Mouse (Mus musculus): ENCODE results near the gene Card6. TPM values are rescaled to one million over a fixed set of nuclear protein-coding genes. Genes with fewer than 3 reads are reported as not detected.

Gene Card6
- polyA plus RNA-seq, 1 experiment from 2014 or later: 2.4 TPM

GRCm38 (mm10) chr15:5128176-5128940, 20.0 kb upstream of the Card6 start:
- Histone ChIP-seq H3K9me3 (replicated peaks) (no peaks in the 10 kb centered on the region), H3K36me3 (0 out of 2 replicates have a peak, but pooled peaks cover 4% of the 10 kb centered on the region), H3K27ac (no peak overlapping the region), H3K9ac (no peak overlapping the region), H3K4me3 (no peak overlapping the region), H3K27me3 (no peaks in the 10 kb centered on the region), H3K4me1 (replicated peaks) (no peaks in the 10 kb centered on the region), H3K4me2 (no peak overlapping the region)
- 55% methylated on average over 5 of the region's 5 CpGs for WGBS
- ATAC-seq (replicated peaks; ENCODE audit: insufficient number of reproducible peaks, insufficient read depth, low FRiP score, low read depth): no peak

GRCm38 (mm10) chr15:5127487-5127886, 19.1 kb upstream of the Card6 start:
- no peak overlapping the region for H3K4me2 ChIP-seq
- peaks cover 12% of the 10 kb centered on the region; the same call in 1 of the 2 replicates for H3K36me3 ChIP-seq
- no peaks in the 10 kb centered on the region for H3K27me3 ChIP-seq
- 76% methylated on average over 2 of the region's 2 CpGs for WGBS
- no peak overlapping the region for H3K27ac ChIP-seq
- no peaks in the 10 kb centered on the region for H3K9me3 ChIP-seq (replicated peaks)
- no peaks in the 10 kb centered on the region for H3K4me1 ChIP-seq (replicated peaks)
- H3K4me3 ChIP-seq: no peak overlapping the region
- no peak for ATAC-seq (replicated peaks; ENCODE audit: insufficient number of reproducible peaks, insufficient read depth, low FRiP score, low read depth)
- no peak overlapping the region for H3K9ac ChIP-seq

GRCm38 (mm10) chr15:5126456-5126855, 18.1 kb upstream of the Card6 start:
- 69% methylated on average over 4 of the region's 4 CpGs for WGBS
- H3K4me2 ChIP-seq: no peak overlapping the region
- no peaks in the 10 kb centered on the region for H3K4me1 ChIP-seq (replicated peaks)
- H3K27ac ChIP-seq: no peak overlapping the region
- no peak for ATAC-seq (replicated peaks; ENCODE audit: insufficient number of reproducible peaks, insufficient read depth, low FRiP score, low read depth)
- H3K9me3 ChIP-seq (replicated peaks): no peaks in the 10 kb centered on the region
- no peak overlapping the region for H3K4me3 ChIP-seq
- H3K36me3 ChIP-seq: peaks cover 21% of the 10 kb centered on the region
- no peak overlapping the region for H3K9ac ChIP-seq
- no peaks in the 10 kb centered on the region for H3K27me3 ChIP-seq

- WGBS: 89% methylated on average over 12 of the region's 12 CpGs
- no peaks in the 10 kb centered on the region for H3K27me3 ChIP-seq
- peaks cover 58% of the 10 kb centered on the region for H3K36me3 ChIP-seq
- peaks cover 19% of the 10 kb centered on the region for H3K4me1 ChIP-seq (replicated peaks)
- no peaks in the 10 kb centered on the region for H3K9me3 ChIP-seq (replicated peaks)
- no peak overlapping the region for H3K4me3 ChIP-seq
- H3K27ac ChIP-seq: no peak overlapping the region
- no peak for ATAC-seq (replicated peaks; ENCODE audit: insufficient number of reproducible peaks, insufficient read depth, low FRiP score, low read depth)
- no peak overlapping the region for H3K4me2 ChIP-seq
- no peak overlapping the region for H3K9ac ChIP-seq
These were observed 13.4 kb upstream of the Card6 start for GRCm38 (mm10) chr15:5121535-5122313.

GRCm38 (mm10) chr15:5119707-5120106, 11.4 kb upstream of the Card6 start:
- Histone ChIP-seq H3K36me3 (peaks cover 58% of the 10 kb centered on the region), H3K4me1 (replicated peaks) (peaks cover 22% of the 10 kb centered on the region), H3K4me2 (no peak overlapping the region), H3K9ac (no peak overlapping the region), H3K27ac (no peak overlapping the region), H3K27me3 (no peaks in the 10 kb centered on the region), H3K9me3 (replicated peaks) (no peaks in the 10 kb centered on the region), H3K4me3 (no peak overlapping the region)
- 88% methylated on average over 2 of the region's 2 CpGs for WGBS
- no peak for ATAC-seq (replicated peaks; ENCODE audit: insufficient number of reproducible peaks, insufficient read depth, low FRiP score, low read depth)

GRCm38 (mm10) chr15:5119192-5119591, 10.9 kb upstream of the Card6 start:
- ATAC-seq (replicated peaks; ENCODE audit: insufficient number of reproducible peaks, insufficient read depth, low FRiP score, low read depth): no peak
- H3K36me3 ChIP-seq: peaks cover 55% of the 10 kb centered on the region
- WGBS: 74% methylated on average over 2 of the region's 2 CpGs
- H3K27ac ChIP-seq: no peak overlapping the region
- H3K4me3 ChIP-seq: no peak overlapping the region
- peaks cover 22% of the 10 kb centered on the region for H3K4me1 ChIP-seq (replicated peaks)
- no peak overlapping the region for H3K9ac ChIP-seq
- H3K27me3 ChIP-seq: no peaks in the 10 kb centered on the region
- H3K9me3 ChIP-seq (replicated peaks): no peaks in the 10 kb centered on the region
- no peak overlapping the region for H3K4me2 ChIP-seq

GRCm38 (mm10) chr15:5118626-5119025, 10.3 kb upstream of the Card6 start:
- WGBS: 85% methylated on average over 9 of the region's 9 CpGs
- Histone ChIP-seq H3K36me3 (peaks cover 54% of the 10 kb centered on the region), H3K4me2 (no peak overlapping the region), H3K9me3 (replicated peaks) (no peaks in the 10 kb centered on the region), H3K27me3 (no peaks in the 10 kb centered on the region), H3K4me1 (replicated peaks) (peaks cover 22% of the 10 kb centered on the region), H3K4me3 (no peak overlapping the region), H3K27ac (no peak overlapping the region), H3K9ac (no peak overlapping the region)
- ATAC-seq (replicated peaks; ENCODE audit: insufficient number of reproducible peaks, insufficient read depth, low FRiP score, low read depth): no peak

GRCm38 (mm10) chr15:5117031-5117601, 8.8 kb upstream of the Card6 start:
- H3K36me3 ChIP-seq: peaks cover 44% of the 10 kb centered on the region
- H3K27me3 ChIP-seq: no peaks in the 10 kb centered on the region
- peak overlapping the region; percentile 86 for H3K9ac ChIP-seq
- no peaks in the 10 kb centered on the region for H3K9me3 ChIP-seq (replicated peaks)
- peak overlapping the region; percentile 92 for H3K27ac ChIP-seq
- 2% methylated on average over 22 of the region's 22 CpGs for WGBS
- H3K4me3 ChIP-seq: peak overlapping the region; percentile 88
- ATAC-seq (replicated peaks; ENCODE audit: insufficient number of reproducible peaks, insufficient read depth, low FRiP score, low read depth): no peak
- peak overlapping the region; percentile 75 for H3K4me2 ChIP-seq
- peaks cover 22% of the 10 kb centered on the region for H3K4me1 ChIP-seq (replicated peaks)

- peak; percentile 99 for ATAC-seq (replicated peaks; ENCODE audit: insufficient number of reproducible peaks, insufficient read depth, low FRiP score, low read depth)
- peak within 1 kb of the TSS; percentile 88 for H3K4me3 ChIP-seq
- peaks cover 37% of the 10 kb centered on the region for H3K36me3 ChIP-seq
- H3K27ac ChIP-seq: peak within 1 kb of the TSS; percentile 92
- H3K9me3 ChIP-seq (replicated peaks): no peaks in the 10 kb centered on the region
- H3K4me2 ChIP-seq: peak within 1 kb of the TSS; percentile 75
- H3K4me1 ChIP-seq (replicated peaks): peaks cover 22% of the 10 kb centered on the region
- H3K9ac ChIP-seq: peak within 1 kb of the TSS; percentile 86
- no peaks in the 10 kb centered on the region for H3K27me3 ChIP-seq
- WGBS: under 1% methylated on average over 55 of the region's 55 CpGs
These were observed 8.1 kb upstream of the Card6 start, which contains the start of gene Rpl37 for GRCm38 (mm10) chr15:5116270-5117030. Gene Rpl37, plus strand, starts transcription at chr15:5116645.

GRCm38 (mm10) chr15:5115173-5115572, 6.8 kb upstream of the Card6 start:
- H3K4me2 ChIP-seq: peak overlapping the region; percentile 64
- WGBS: 46% methylated on average over 8 of the region's 8 CpGs
- H3K4me1 ChIP-seq (replicated peaks): peaks cover 22% of the 10 kb centered on the region
- no peak for ATAC-seq (replicated peaks; ENCODE audit: insufficient number of reproducible peaks, insufficient read depth, low FRiP score, low read depth)
- H3K36me3 ChIP-seq: peaks cover 27% of the 10 kb centered on the region
- H3K27me3 ChIP-seq: no peaks in the 10 kb centered on the region
- peak overlapping the region; percentile 88 for H3K4me3 ChIP-seq
- peak overlapping the region; percentile 69 for H3K9ac ChIP-seq
- H3K27ac ChIP-seq: peak overlapping the region; percentile 92
- H3K9me3 ChIP-seq (replicated peaks): no peaks in the 10 kb centered on the region

- H3K9me3 ChIP-seq (replicated peaks): no peaks in the 10 kb centered on the region
- no peak for ATAC-seq (replicated peaks; ENCODE audit: insufficient number of reproducible peaks, insufficient read depth, low FRiP score, low read depth)
- 72% methylated on average over 3 of the region's 3 CpGs for WGBS
These were observed 4.3 kb upstream of the Card6 start for GRCm38 (mm10) chr15:5112651-5113050.

More at GRCm38 (mm10) chr15:5112651-5113050, 4.3 kb upstream of the Card6 start:
- Histone ChIP-seq H3K4me3 (no peak overlapping the region), H3K9ac (no peak overlapping the region), H3K27me3 (no peaks in the 10 kb centered on the region), H3K4me2 (no peak overlapping the region), H3K27ac (no peak overlapping the region), H3K36me3 (peaks cover 2% of the 10 kb centered on the region; the same call in 1 of the 2 replicates), H3K4me1 (replicated peaks) (peaks cover 7% of the 10 kb centered on the region)

All from heart, embryonic 15.5 days (tissue).